Mouse (Mus musculus) embryonic fibroblast, embryonic 13.5 days (primary cell): Measurements from ENCODE around the gene Kif13a.

Experiments used
- CTCF ChIP-seq: IDR thresholded peaks from 2 replicates; pipeline ENCODE4 v1.5.1; 2011; ENCODE audit warnings: mild to moderate bottlenecking, control low read depth, low read length, moderate library complexity, borderline replicate concordance; ENCODE audit not compliant: insufficient read depth
- POLR2A ChIP-seq: IDR thresholded peaks from 2 replicates; pipeline ENCODE4 v1.6.1; 2011; ENCODE audit warnings: low read depth, mild to moderate bottlenecking, control low read depth, low read length, moderate library complexity

DNA sequence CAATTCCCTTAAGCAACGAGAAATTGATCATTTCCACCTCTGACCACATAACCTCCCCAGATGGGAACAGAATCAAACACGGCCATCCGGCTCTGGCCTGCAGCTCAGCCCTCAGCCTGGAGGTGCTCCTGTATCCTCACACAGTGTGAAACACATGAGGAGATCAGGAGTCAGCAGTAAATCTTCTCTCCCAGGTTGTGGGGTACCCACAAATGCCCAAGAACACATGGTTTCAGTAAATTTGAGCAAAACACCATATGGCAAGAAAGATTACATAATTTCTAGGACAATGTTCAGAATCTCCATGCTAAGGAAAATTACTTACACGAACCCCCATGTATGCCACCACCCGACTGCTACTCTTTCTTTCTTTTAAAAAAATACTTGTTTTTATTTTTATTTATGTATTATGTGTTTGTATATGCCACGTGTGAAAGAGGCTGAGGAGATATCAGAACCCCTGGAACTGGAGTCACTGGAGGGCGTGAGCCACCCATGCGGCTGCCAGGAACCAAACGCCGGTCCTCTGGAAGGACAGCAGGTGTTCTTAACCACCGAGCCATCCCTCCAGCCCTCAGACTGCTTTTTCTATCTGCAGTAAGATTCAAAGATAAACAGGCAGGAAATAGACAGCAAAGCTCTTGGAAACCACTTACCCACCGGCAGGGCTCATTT lies 85.0 kb downstream of the Kif13a start:
- TF ChIP-seq CTCF (no peak), POLR2A (no peak)
